Mouse (Mus musculus): ENCODE results near the gene Tulp1. TPM values are rescaled to one million over a fixed set of nuclear protein-coding genes. Genes with fewer than 3 reads are reported as not detected.

The Tulp1 gene
- total and polyA plus RNA-seq, 2 experiments, result not detected

- DNase-seq (ENCODE audit: extremely low read depth, low read depth, low spot score), result no peak
- TF ChIP-seq POLR2A (IDR thresholded peaks at IDR 0.05; ENCODE audit: extremely low read depth, insufficient read depth, low read length), result no peak
- 89% methylated on average over 12 of the region's 12 CpGs for WGBS
- H3K27ac ChIP-seq (replicated peaks; ENCODE audit: insufficient read depth, low read depth, low read length), result no peak overlapping the region
- no peaks in the 10 kb centered on the region for H3K4me1 ChIP-seq (ENCODE audit: control insufficient read depth, insufficient read depth, low read length)
- no peak overlapping the region for H3K9ac ChIP-seq (ENCODE audit: low read depth, low read length)
- H3K27me3 ChIP-seq (ENCODE audit: control insufficient read depth, insufficient read depth, low read length), result peaks cover 3% of the 10 kb centered on the region; the same call in 1 of the 2 replicates
- no peaks in the 10 kb centered on the region for H3K79me2 ChIP-seq (ENCODE audit: control insufficient read depth, insufficient read depth, low read length)
- no peak overlapping the region for H3K4me3 ChIP-seq (ENCODE audit: insufficient read depth, low read depth, low read length)
- H3K36me3 ChIP-seq (ENCODE audit: control insufficient read depth, insufficient read depth, low read length), result no peaks in the 10 kb centered on the region
These were observed 9.2 kb downstream of the Tulp1 start for GRCm38 (mm10) chr17:28355871-28356270.

- Histone ChIP-seq H3K36me3 (ENCODE audit: control insufficient read depth, insufficient read depth, low read length) (no peaks in the 10 kb centered on the region), H3K4me3 (ENCODE audit: insufficient read depth, low read depth, low read length) (no peak overlapping the region), H3K4me1 (ENCODE audit: control insufficient read depth, insufficient read depth, low read length) (peaks cover 13% of the 10 kb centered on the region), H3K27me3 (ENCODE audit: control insufficient read depth, insufficient read depth, low read length) (no peaks in the 10 kb centered on the region), H3K79me2 (ENCODE audit: control insufficient read depth, insufficient read depth, low read length) (peaks cover 26% of the 10 kb centered on the region), H3K27ac (replicated peaks; ENCODE audit: insufficient read depth, low read depth, low read length) (no peak overlapping the region), H3K9ac (ENCODE audit: low read depth, low read length) (no peak overlapping the region)
- no peak for TF ChIP-seq POLR2A (IDR thresholded peaks at IDR 0.05; ENCODE audit: extremely low read depth, insufficient read depth, low read length)
- no peak for TF ChIP-seq CTCF (IDR thresholded peaks at IDR 0.05; ENCODE audit: low read depth, low read length)
- 46% methylated on average over 11 of the region's 11 CpGs for WGBS
- no peak for DNase-seq (ENCODE audit: extremely low read depth, low read depth, low spot score)
These were observed 13.0 kb downstream of the Tulp1 start for GRCm38 (mm10) chr17:28352018-28352417.

GRCm38 (mm10) chr17:28351353-28351890 lies 13.6 kb downstream of the Tulp1 start:
- DNase-seq (ENCODE audit: extremely low read depth, low read depth, low spot score), result no peak
- no peak for TF ChIP-seq POLR2A (IDR thresholded peaks at IDR 0.05; ENCODE audit: extremely low read depth, insufficient read depth, low read length)
- TF ChIP-seq CTCF (IDR thresholded peaks at IDR 0.05; ENCODE audit: low read depth, low read length), result no peak
- no peaks in the 10 kb centered on the region for H3K36me3 ChIP-seq (ENCODE audit: control insufficient read depth, insufficient read depth, low read length)
- no peaks in the 10 kb centered on the region for H3K27me3 ChIP-seq (ENCODE audit: control insufficient read depth, insufficient read depth, low read length)
- peak overlapping the region; percentile 96 for H3K4me3 ChIP-seq (ENCODE audit: insufficient read depth, low read depth, low read length)
- peaks cover 13% of the 10 kb centered on the region for H3K4me1 ChIP-seq (ENCODE audit: control insufficient read depth, insufficient read depth, low read length)
- 6% methylated on average over 29 of the region's 29 CpGs for WGBS
- H3K79me2 ChIP-seq (ENCODE audit: control insufficient read depth, insufficient read depth, low read length), result peaks cover 28% of the 10 kb centered on the region
- no peak overlapping the region for H3K27ac ChIP-seq (replicated peaks; ENCODE audit: insufficient read depth, low read depth, low read length)
- peak overlapping the region; percentile 79 for H3K9ac ChIP-seq (ENCODE audit: low read depth, low read length)

- Histone ChIP-seq H3K9ac (ENCODE audit: low read depth, low read length) (peak within 1 kb of the TSS; percentile 97), H3K27ac (replicated peaks; ENCODE audit: insufficient read depth, low read depth, low read length) (peak within 1 kb of the TSS; percentile 96), H3K79me2 (ENCODE audit: control insufficient read depth, insufficient read depth, low read length) (peaks cover 34% of the 10 kb centered on the region), H3K36me3 (ENCODE audit: control insufficient read depth, insufficient read depth, low read length) (no peaks in the 10 kb centered on the region), H3K4me1 (ENCODE audit: control insufficient read depth, insufficient read depth, low read length) (peaks cover 13% of the 10 kb centered on the region), H3K27me3 (ENCODE audit: control insufficient read depth, insufficient read depth, low read length) (no peaks in the 10 kb centered on the region), H3K4me3 (ENCODE audit: insufficient read depth, low read depth, low read length) (peak within 1 kb of the TSS; percentile 96)
- TF ChIP-seq POLR2A (IDR thresholded peaks at IDR 0.05; ENCODE audit: extremely low read depth, insufficient read depth, low read length), result peak; percentile 55; the same call in 1 of the 2 replicates
- TF ChIP-seq CTCF (IDR thresholded peaks at IDR 0.05; ENCODE audit: low read depth, low read length), result no peak
- peak; percentile 57 for DNase-seq (ENCODE audit: extremely low read depth, low read depth, low spot score)
- WGBS, result 1% methylated on average over 57 of the region's 73 CpGs
These were observed 14.3 kb downstream of the Tulp1 start, which contains the start of gene Tead3 for GRCm38 (mm10) chr17:28350466-28351352. Gene Tead3 (minus strand): TSS chr17:28350817.

- under 1% methylated on average over 50 of the region's 54 CpGs for WGBS
- peaks cover 13% of the 10 kb centered on the region for H3K4me1 ChIP-seq (ENCODE audit: control insufficient read depth, insufficient read depth, low read length)
- TF ChIP-seq CTCF (IDR thresholded peaks at IDR 0.05; ENCODE audit: low read depth, low read length), result no peak
- TF ChIP-seq POLR2A (IDR thresholded peaks at IDR 0.05; ENCODE audit: extremely low read depth, insufficient read depth, low read length), result peak; percentile 41; the same call in 1 of the 2 replicates
These were observed 15.0 kb downstream of the Tulp1 start for GRCm38 (mm10) chr17:28349901-28350465.

More at GRCm38 (mm10) chr17:28349901-28350465, 15.0 kb downstream of the Tulp1 start:
- peaks cover 38% of the 10 kb centered on the region for H3K79me2 ChIP-seq (ENCODE audit: control insufficient read depth, insufficient read depth, low read length)
- no peaks in the 10 kb centered on the region for H3K36me3 ChIP-seq (ENCODE audit: control insufficient read depth, insufficient read depth, low read length)
- peak overlapping the region; percentile 96 for H3K27ac ChIP-seq (replicated peaks; ENCODE audit: insufficient read depth, low read depth, low read length)
- H3K27me3 ChIP-seq (ENCODE audit: control insufficient read depth, insufficient read depth, low read length), result no peaks in the 10 kb centered on the region
- peak overlapping the region; percentile 97 for H3K9ac ChIP-seq (ENCODE audit: low read depth, low read length)
- DNase-seq (ENCODE audit: extremely low read depth, low read depth, low spot score), result peak; percentile 66
- peak overlapping the region; percentile 96 for H3K4me3 ChIP-seq (ENCODE audit: insufficient read depth, low read depth, low read length)

All from liver, adult 2 months (tissue).